Mouse (Mus musculus) liver, embryonic 14.5 days (tissue): ENCODE measurements around the gene 1810055G02Rik. TPM values are rescaled to one million over a fixed set of nuclear protein-coding genes. Genes with fewer than 3 reads are reported as not detected.

Source experiments
- ATAC-seq: fragments of 200-750 bp; cut with Nextera tagmentation; 2 replicates; pipeline ENCODE4 v1.8.0; 2017; ENCODE audit warnings: moderate number of reproducible peaks, mild to moderate bottlenecking, moderate library complexity; ENCODE audit not compliant: insufficient read depth
- DNase-seq, 3 experiments: peaks; one replicate each; pipeline ENCODE4 v3.0.0-alpha.2; 2012 to 2013; ENCODE audit warnings: low read depth in 3 of 3, low spot score in 3 of 3
- H3K27ac ChIP-seq: fragments of 300-500 bp; sonication (generic); 2 replicates; pipeline ENCODE4 v1.5.1; 2014; ENCODE audit warnings: moderate library complexity, mild to moderate bottlenecking, control low read depth, inconsistent platforms
- H3K27me3 ChIP-seq: fragments of 300-500 bp; sonication (generic); 2 replicates; pipeline ENCODE4 v1.6.1; 2014; ENCODE audit warnings: mild to moderate bottlenecking, low read length, moderate library complexity; ENCODE audit not compliant: control insufficient read depth, insufficient read depth
- H3K36me3 ChIP-seq: fragments of 300-500 bp; sonication (generic); replicated peaks from 2 replicates; pipeline ENCODE4 v1.6.1; 2014; ENCODE audit warnings: low read depth; ENCODE audit not compliant: control insufficient read depth, insufficient read depth
- H3K4me1 ChIP-seq, 2 experiments: fragments of 200-500 bp in 1 of 2; fragments of 300-500 bp in 1 of 2; sonication (generic) in 1 of 2; replicated peaks; 2 replicates each; pipeline ENCODE4 v1.6.1; 2012 to 2014; ENCODE audit warnings: antibody characterized with exemption in 1 of 2, inconsistent platforms in 1 of 2, low read length in 1 of 2; ENCODE audit not compliant: control insufficient read depth in 2 of 2, insufficient read depth in 2 of 2
- H3K4me2 ChIP-seq: fragments of 300-500 bp; sonication (generic); 2 replicates; pipeline ENCODE4 v1.6.1; 2014; ENCODE audit warnings: low read depth, mild to moderate bottlenecking, control low read depth, moderate library complexity
- H3K4me3 ChIP-seq, 2 experiments: fragments of 200-500 bp in 1 of 2; fragments of 300-500 bp in 1 of 2; sonication (generic) in 1 of 2; 2 replicates each; pipeline ENCODE4 v1.5.1; 2012 to 2014; ENCODE audit warnings: low read depth in 2 of 2, low read length in 2 of 2, mild to moderate bottlenecking in 2 of 2, control low read depth in 1 of 2, inconsistent platforms in 1 of 2, moderate library complexity in 1 of 2; ENCODE audit not compliant: insufficient read depth in 1 of 2
- H3K9ac ChIP-seq: fragments of 300-500 bp; sonication (generic); replicated peaks from 2 replicates; pipeline ENCODE4 v1.6.1; 2014; ENCODE audit warnings: mild to moderate bottlenecking, control low read depth, moderate library complexity
- H3K9me3 ChIP-seq: fragments of 300-500 bp; sonication (generic); 2 replicates; pipeline ENCODE4 v1.6.1; 2016; ENCODE audit warnings: low read length, mixed read lengths; ENCODE audit not compliant: control insufficient read depth
- CTCF ChIP-seq: IDR thresholded peaks from 2 replicates; pipeline ENCODE4 v1.5.1; 2016; ENCODE audit warnings: antibody characterized with exemption, low read depth, control low read depth
- EP300 ChIP-seq: IDR thresholded peaks from 2 replicates; pipeline ENCODE4 v1.6.1; 2016; ENCODE audit warnings: antibody characterized with exemption, low read depth
- WGBS: fragments of 180-500 bp; shearing (Covaris S2); extraction: QIAGEN DNeasy Blood & Tissue Kit; methylation state at CpG from one replicate; pipeline ENCODE4 v1.1.7; 2014; ENCODE audit not compliant: insufficient replicate concordance; 5-methylcytosine and 5-hydroxymethylcytosine counted together
- polyA plus RNA-seq, 2 experiments: library from polyadenylated mRNA; depleted of rRNA in 1 of 2; stranded (reverse) in 1 of 2; unstranded in 1 of 2; fragments of >200 nt; fragmentation: Nextera tagmentation in 1 of 2; extraction: Ambion mirVana in 1 of 2; gene quantifications; 2 replicates each; pipeline versions ENCODE4 v1.2.1 to v1.2.3; 2012 to 2014

Gene 1810055G02Rik
- polyA plus RNA-seq, 2 experiments, result 10.8 to 11.0 TPM

GRCm38 (mm10) chr19:3753738-3754137, 45.6 kb downstream of the 1810055G02Rik start:
- Histone ChIP-seq H3K4me2 (no peak overlapping the region), H3K4me1 (no peaks in the 10 kb centered on the region), H3K9me3 (no peaks in the 10 kb centered on the region), H3K27ac (no peak overlapping the region), H3K36me3 (no peaks in the 10 kb centered on the region), H3K27me3 (no peaks in the 10 kb centered on the region), H3K4me3 (no peak overlapping the region), H3K9ac (no peak overlapping the region)
- 20% methylated on average over 8 of the region's 8 CpGs for WGBS
- ATAC-seq (no peak), DNase-seq (no peak)
- TF ChIP-seq CTCF (no peak), EP300 (no peak)

GRCm38 (mm10) chr19:3757861-3758260, 49.8 kb downstream of the 1810055G02Rik start:
- Histone ChIP-seq H3K36me3 (no peaks in the 10 kb centered on the region), H3K4me1 (no peaks in the 10 kb centered on the region), H3K9me3 (no peaks in the 10 kb centered on the region), H3K27me3 (no peaks in the 10 kb centered on the region), H3K4me3 (no peak overlapping the region), H3K27ac (no peak overlapping the region), H3K4me2 (no peak overlapping the region), H3K9ac (no peak overlapping the region)
- no peak for TF ChIP-seq CTCF
- TF ChIP-seq EP300, result no peak
- DNase-seq (no peak), ATAC-seq (no peak)
- WGBS, result 27% methylated on average over 1 of the region's 1 CpGs

- DNase-seq (no peak), ATAC-seq (no peak)
- Histone ChIP-seq H3K4me1 (peaks cover 0 to 8% of the 10 kb centered on the region in 2 experiments; a peak in 3 of 4 replicates), H3K9ac (no peak overlapping the region), H3K4me2 (no peak overlapping the region), H3K4me3 (no peak overlapping the region), H3K27me3 (no peaks in the 10 kb centered on the region), H3K27ac (no peak overlapping the region), H3K9me3 (no peaks in the 10 kb centered on the region), H3K36me3 (no peaks in the 10 kb centered on the region; the same call in 1 of the 2 replicates)
- TF ChIP-seq EP300, result no peak
- TF ChIP-seq CTCF, result no peak
- 70% methylated on average over 4 of the region's 4 CpGs for WGBS
Observed at GRCm38 (mm10) chr19:3765221-3765820, 57.2 kb downstream of the 1810055G02Rik start.

GRCm38 (mm10) chr19:3766378-3766777, 58.3 kb downstream of the 1810055G02Rik start:
- no peak overlapping the region for H3K4me2 ChIP-seq
- no peaks in the 10 kb centered on the region for H3K27me3 ChIP-seq
- ATAC-seq (no peak), DNase-seq (no peak)
- no peaks in the 10 kb centered on the region; the same call in 1 of the 2 replicates for H3K36me3 ChIP-seq
- H3K4me1 ChIP-seq, result peaks cover 0 to 8% of the 10 kb centered on the region in 2 experiments; a peak in 3 of 4 replicates
- WGBS, result 82% methylated on average over 5 of the region's 5 CpGs
- no peak for TF ChIP-seq EP300
- TF ChIP-seq CTCF, result no peak
- H3K9me3 ChIP-seq, result no peaks in the 10 kb centered on the region
- H3K27ac ChIP-seq, result no peak overlapping the region
- H3K9ac ChIP-seq, result no peak overlapping the region
- H3K4me3 ChIP-seq, result no peak overlapping the region

DNA sequence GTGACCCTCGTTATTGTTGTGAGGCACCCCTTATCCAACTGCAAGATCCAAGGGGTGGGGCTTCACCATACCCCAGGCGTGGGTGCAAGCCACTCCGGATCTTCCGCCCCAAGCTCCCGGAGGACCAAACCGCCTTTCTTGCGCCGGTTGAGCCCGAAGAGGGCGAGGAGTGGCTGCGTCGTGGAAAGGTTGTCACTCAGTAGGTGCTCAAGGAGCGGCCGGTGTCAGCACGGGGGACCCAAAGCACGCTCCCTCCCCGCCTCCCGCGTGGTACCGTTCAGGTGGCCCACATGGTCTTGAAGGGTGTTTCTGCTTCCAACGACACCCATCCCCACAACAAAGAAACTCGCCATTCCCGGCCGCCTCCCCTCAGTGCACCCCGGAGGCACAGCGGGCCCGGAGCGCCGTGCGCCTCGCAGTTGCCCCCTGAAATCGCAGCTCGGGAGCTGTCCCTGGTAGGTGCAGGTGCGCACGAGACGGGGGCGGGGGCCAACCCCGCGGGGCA, 59.2 kb downstream of the 1810055G02Rik start, which contains the start of gene Kmt5b:
Gene Kmt5b (plus strand): TSS at position 146 of the 505 bp plus-strand sequence.
- H3K9me3 ChIP-seq, result no peaks in the 10 kb centered on the region
- no peak for TF ChIP-seq CTCF
- TF ChIP-seq EP300, result no peak
- ATAC-seq, result no peak
- DNase-seq, result no peak
- peak within 1 kb of the TSS; percentile 97 for H3K4me2 ChIP-seq
- peak within 1 kb of the TSS; percentile 95 for H3K9ac ChIP-seq
- H3K27ac ChIP-seq, result peak within 1 kb of the TSS; percentile 84
- no peaks in the 10 kb centered on the region for H3K27me3 ChIP-seq
- under 1% methylated on average over 39 of the region's 39 CpGs for WGBS
- H3K4me1 ChIP-seq, result peaks cover 0 to 8% of the 10 kb centered on the region in 2 experiments; a peak in 3 of 4 replicates
- H3K4me3 ChIP-seq, result peak within 1 kb of the TSS; percentile 89 to 92
- no peaks in the 10 kb centered on the region; the same call in 1 of the 2 replicates for H3K36me3 ChIP-seq

Other genes with a start within 250 kb of the 1810055G02Rik start
- gene Ppp6r3, start 132.5 kb upstream of the 1810055G02Rik start, polyA plus RNA-seq (2012; rRNA removed), result 19.2 and 22.6 TPM in 2 replicates
- 22.6 and 24.2 TPM in 2 replicates for gene Ppp6r3, start 132.5 kb upstream of the 1810055G02Rik start, polyA plus RNA-seq (2014; fragmentation: Nextera tagmentation; extraction: Ambion mirVana)
- gene Lrp5, start 21.7 kb upstream of the 1810055G02Rik start, polyA plus RNA-seq (2012; rRNA removed), result 6.8 and 7.4 TPM in 2 replicates
- gene Lrp5, start 21.7 kb upstream of the 1810055G02Rik start, polyA plus RNA-seq (2014; fragmentation: Nextera tagmentation; extraction: Ambion mirVana), result 2.2 and 2.3 TPM in 2 replicates
- 4.1 and 6.3 TPM in 2 replicates for gene Kmt5b, start 59.1 kb downstream of the 1810055G02Rik start, polyA plus RNA-seq (2012; rRNA removed)
- 5.0 and 5.4 TPM in 2 replicates for gene Kmt5b, start 59.1 kb downstream of the 1810055G02Rik start, polyA plus RNA-seq (2014; fragmentation: Nextera tagmentation; extraction: Ambion mirVana)
- gene Chka, start 143.5 kb downstream of the 1810055G02Rik start, polyA plus RNA-seq (2012; rRNA removed), result 13.2 and 17.0 TPM in 2 replicates
- gene Chka, start 143.5 kb downstream of the 1810055G02Rik start, polyA plus RNA-seq (2014; fragmentation: Nextera tagmentation; extraction: Ambion mirVana), result 10.3 and 13.1 TPM in 2 replicates
- 47.1 and 48.6 TPM in 2 replicates for gene Tcirg1, start 198.8 kb downstream of the 1810055G02Rik start, polyA plus RNA-seq (2012; rRNA removed)
- gene Tcirg1, start 198.8 kb downstream of the 1810055G02Rik start, polyA plus RNA-seq (2014; fragmentation: Nextera tagmentation; extraction: Ambion mirVana), result 15.4 and 15.6 TPM in 2 replicates
- 118 and 126 TPM in 2 replicates for gene Ndufs8, start 204.5 kb downstream of the 1810055G02Rik start, polyA plus RNA-seq (2012; rRNA removed)
- 209 and 219 TPM in 2 replicates for gene Ndufs8, start 204.5 kb downstream of the 1810055G02Rik start, polyA plus RNA-seq (2014; fragmentation: Nextera tagmentation; extraction: Ambion mirVana)
- gene Aldh3b1, start 221.5 kb downstream of the 1810055G02Rik start, polyA plus RNA-seq (2012; rRNA removed), result 3.3 and 3.6 TPM in 2 replicates
- gene Aldh3b1, start 221.5 kb downstream of the 1810055G02Rik start, polyA plus RNA-seq (2014; fragmentation: Nextera tagmentation; extraction: Ambion mirVana), result 4.9 and 5.3 TPM in 2 replicates
- 19.8 and 22.8 TPM in 2 replicates for gene Unc93b1, start 226.9 kb downstream of the 1810055G02Rik start, polyA plus RNA-seq (2012; rRNA removed)
- gene Unc93b1, start 226.9 kb downstream of the 1810055G02Rik start, polyA plus RNA-seq (2014; fragmentation: Nextera tagmentation; extraction: Ambion mirVana), result 14.7 and 15.1 TPM in 2 replicates